Mouse (Mus musculus): Measurements from ENCODE around the gene Pus3. TPM values are rescaled to one million over a fixed set of nuclear protein-coding genes. Genes with fewer than 3 reads are reported as not detected.
"Not testable (repeated sequence)": the region's sequence is repeated elsewhere in the genome, so short reads cannot be mapped to it uniquely, and the experiment has no call there.

Gene Pus3
- total RNA-seq, 2 experiments from 2014 or later, result 12.0 to 12.1 TPM

GRCm38 (mm10) chr9:35544666-35545065 is 13.7 kb upstream of the Pus3 start:
- DNase-seq (ENCODE audit: low spot score in 2 of 2), result no peak

- no peak for DNase-seq (ENCODE audit: low spot score in 2 of 2)
Observed at GRCm38 (mm10) chr9:35545704-35546103, 12.7 kb upstream of the Pus3 start.

DNA sequence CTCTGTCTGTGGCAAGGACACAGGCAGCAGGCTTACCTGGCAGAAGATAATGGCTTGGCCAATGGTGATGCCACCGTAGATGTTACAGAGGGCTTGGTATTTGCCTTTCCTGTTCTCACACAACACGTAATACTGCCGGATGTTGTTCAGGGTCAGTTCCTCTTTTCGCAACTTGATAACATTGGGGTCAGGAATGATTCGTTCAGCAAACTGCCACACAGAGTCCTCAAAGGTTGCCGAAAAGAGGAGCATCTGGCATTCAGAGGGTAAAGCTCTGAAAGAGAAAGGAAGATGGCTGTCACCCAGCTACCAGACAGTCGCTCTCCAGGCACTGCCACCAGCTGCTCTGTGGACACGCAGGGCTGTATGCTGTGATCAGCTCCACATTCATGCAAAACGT is 11.7 kb upstream of the Pus3 start:
- DNase-seq (ENCODE audit: low spot score in 2 of 2), result no peak

DNA sequence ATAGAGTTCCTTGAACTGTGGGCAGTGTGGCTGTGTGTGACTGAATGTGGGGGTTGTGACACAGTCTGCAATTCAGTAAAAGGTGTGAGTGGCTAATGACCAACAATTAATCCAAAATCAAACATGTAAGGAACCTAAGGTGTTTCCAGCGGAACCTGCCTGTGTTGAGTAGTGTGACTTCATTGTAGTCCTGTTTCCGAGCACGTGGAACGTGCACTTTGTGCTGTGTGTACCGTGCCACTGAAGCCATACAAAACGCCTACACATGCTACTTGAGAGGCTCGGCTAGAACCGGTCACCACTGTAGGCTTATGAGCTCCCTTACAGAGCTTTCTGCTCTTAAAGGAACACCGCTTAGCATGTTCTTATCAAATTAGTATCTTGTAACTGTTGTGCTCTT is 9.9 kb upstream of the Pus3 start:
- no peak for DNase-seq (ENCODE audit: low spot score in 2 of 2)

- no peak for DNase-seq (ENCODE audit: low spot score in 2 of 2)
Observed at GRCm38 (mm10) chr9:35556494-35557102, 1.8 kb upstream of the Pus3 start.

- DNase-seq (ENCODE audit: low spot score in 2 of 2), result peak; percentile 83 to 87
Observed at GRCm38 (mm10) chr9:35559009-35559890, 855 bp downstream of the Pus3 start.

DNA sequence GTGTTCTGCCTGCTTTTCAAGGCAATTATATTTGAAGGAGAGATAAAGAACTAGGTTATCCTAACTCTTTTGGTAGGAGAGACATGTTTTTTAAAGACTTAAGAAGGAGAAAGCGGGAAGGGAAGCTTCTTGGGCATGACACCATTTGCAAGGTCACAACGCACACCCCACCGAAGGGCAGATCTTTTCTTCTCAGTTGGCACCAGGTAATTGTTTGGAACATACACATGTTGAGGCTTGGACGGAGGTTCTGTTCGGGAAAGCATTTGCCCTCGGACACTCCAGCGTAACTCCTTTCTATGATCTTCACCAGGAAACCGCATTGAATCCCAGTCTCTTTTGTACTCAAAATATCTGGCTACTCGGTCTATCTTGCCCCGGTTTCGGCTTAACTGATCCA is 2.7 kb downstream of the Pus3 start:
- no peak for DNase-seq (ENCODE audit: low spot score in 2 of 2)

DNA sequence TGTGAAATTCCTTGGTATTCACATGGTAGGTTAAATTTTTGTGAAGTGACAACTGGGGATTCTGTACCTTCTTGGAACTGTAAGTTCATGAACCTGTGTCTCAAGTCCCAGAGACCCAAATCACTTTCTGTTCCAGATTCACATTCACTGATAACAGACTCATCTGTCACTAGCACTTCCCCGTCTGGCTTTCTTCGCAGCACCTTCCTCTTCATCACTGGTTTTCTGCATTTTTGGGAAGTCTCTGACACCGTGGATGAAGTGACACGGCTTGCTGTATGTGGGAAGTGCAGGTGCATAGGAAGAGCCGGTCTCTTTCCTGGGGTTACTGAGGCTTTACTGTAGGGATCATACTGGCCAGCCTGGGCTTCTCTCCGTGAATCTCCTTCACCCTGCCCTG is 3.2 kb downstream of the Pus3 start:
- DNase-seq (ENCODE audit: low spot score in 2 of 2), result no peak

DNA sequence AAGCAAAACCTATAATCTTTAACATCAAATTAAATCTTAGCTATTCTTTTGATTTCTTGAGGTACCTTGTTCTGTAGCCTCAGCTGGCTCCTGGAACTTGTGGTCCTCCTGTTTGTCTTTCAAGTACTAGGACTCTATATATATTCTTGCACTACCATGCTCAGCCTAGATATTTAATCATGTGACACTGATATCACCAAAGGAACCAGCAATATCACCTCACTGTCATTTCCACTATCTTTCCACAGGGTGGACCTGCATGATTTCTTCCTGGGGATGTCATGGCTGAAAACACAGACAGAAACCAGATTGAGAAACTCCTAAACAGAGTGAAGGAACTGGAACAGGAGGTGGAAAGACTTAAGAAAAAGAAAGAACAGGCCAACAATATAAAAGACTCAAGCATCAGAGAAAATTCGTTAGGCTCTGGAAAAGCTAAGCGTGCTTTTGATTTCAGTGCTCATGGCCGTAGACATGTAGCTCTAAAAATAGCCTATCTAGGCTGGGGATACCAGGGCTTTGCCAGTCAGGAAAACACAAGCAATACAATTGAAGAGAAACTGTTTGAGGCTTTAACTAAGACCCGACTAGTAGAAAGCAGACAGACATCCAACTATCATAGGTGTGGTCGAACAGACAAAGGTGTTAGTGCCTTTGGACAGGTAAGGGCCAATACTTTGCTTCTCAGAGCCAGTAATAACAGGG is 6.3 kb downstream of the Pus3 start:
- no peak for DNase-seq (ENCODE audit: low spot score in 2 of 2)

DNA sequence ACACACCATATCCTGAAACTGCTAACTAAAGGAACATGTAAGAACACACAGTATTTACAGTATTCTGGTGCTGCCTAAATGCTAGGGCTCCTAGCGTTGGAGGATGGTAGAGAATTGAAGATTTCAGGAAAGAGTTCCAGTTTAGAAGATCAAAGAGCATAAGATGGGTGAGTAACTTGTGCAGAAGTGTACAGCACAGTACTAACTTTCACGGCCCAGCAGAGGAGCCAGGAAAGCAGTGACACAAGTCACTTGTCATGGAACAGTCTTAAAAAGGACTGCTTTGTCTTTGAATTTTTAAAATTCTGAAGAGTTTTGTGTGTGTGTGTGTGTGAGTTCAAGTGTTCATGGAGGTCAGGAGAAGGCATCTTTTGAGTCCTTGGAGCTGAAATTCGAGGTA is 9.6 kb downstream of the Pus3 start:
- DNase-seq (ENCODE audit: low spot score in 2 of 2), result no peak

DNA sequence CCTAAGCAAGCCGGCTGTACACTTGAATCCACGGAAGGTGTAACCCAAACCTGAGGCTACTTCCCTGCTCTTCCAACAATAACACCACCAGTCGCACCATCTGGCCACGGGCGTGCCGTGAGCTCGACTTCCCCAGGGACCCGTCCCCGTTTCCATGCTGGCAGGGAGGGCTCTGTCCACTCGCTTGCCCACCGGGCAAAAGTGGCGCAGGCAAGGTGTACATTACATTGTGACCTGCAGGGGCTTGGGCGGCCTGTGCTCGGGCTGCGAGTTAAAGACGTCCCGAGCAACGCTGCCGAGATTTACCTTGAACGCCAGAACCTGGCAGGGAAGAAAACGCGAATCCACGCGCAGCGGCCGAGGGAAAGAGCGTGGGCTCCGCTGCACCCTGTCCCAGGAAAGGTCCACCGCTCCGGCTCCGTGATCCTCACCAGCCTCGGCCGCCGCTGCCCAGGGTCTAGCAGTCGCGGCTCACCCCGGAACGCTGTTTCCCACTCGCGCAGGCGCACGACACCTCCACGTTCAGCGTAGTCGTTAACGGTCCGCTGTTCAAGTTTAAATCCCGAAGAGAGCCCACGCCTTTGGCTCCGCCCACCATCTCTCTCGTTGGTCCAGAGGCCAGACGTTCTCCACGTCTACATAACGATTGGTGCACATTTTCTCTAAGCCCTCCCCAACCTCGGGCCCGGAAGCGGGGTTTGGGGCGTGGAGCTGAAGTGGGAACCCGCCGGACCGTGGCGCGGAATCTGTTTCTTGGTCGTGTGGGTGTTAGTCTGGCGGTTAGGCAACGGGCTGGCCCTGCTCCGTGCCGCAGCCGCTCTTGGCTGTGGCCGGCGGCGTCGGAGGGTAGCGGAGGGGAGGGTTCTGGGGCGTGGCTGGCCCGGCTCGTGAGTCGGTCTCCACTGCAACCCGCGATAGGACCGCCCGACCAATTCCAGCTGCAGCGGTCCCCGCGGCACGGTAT is 11.5 kb downstream of the Pus3 start, which contains the start of the genes Pate2 and Hyls1:
TSS of gene Pate2 (plus strand) at position 714 of the 964 bp plus-strand sequence.
TSS of gene Hyls1 (minus strand) at position 828 of the 964 bp plus-strand sequence.
- DNase-seq (ENCODE audit: low spot score in 2 of 2), result peak; percentile 91 to 92

DNA sequence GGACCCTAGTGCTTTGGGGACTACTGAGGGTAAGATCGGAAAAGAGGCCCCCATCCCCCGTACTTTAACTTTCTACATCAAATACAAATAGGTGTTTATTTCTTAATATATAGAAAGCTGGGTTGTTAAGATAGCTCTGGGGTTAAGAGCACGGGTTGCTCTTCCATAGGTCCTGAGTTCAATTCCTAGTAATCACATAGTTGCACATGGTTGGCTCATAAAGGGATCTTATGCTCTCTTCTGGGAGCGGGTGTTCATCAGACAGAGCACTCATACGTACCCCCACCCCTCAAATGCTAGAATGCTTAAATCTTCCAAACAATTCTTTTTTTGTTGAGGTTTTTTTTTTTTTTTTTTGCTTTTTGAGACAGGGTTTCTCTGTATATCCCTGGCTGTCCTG is 12.3 kb downstream of the Pus3 start:
- DNase-seq (ENCODE audit: low spot score in 2 of 2), result no peak

DNA sequence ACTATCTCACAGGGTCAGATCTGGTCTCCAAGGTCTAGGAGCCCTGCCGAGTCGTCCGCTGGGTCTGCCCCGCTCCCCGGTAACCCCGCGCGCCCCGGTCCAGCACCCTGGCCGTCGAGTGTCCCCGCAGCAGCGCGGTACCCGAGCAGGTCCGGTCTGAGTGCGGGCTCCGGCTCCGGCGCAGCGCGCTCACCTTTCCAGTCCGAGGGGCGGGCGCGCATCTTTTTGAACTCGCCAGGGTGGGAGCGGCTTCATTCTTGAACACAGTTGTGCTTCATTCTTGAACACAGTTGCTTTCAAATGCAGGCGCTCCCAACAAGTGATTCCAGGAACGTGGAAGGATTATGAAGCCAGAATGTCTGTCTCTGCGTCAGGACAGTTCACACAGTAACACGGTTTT is 16.0 kb downstream of the Pus3 start:
- DNase-seq (ENCODE audit: low spot score in 2 of 2), result no peak

DNA sequence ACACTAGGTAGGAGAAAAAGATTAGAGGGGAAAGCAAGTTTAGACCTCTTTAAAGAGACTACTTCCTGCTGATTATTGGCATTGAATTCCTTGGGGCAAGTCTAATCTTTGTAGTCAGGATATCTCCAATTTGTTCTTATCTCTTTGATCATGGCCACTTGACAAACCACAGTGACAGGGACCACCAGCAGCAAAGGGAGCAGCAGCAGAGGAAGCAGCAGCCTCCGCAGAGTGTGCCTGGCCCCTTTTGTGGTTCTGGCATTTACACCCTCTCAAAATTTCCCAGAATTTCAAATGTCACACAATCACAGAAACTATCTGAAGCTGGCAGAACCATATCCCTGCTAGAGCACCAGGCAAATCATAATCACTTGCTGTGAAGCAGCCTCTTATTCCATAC is 29.3 kb downstream of the Pus3 start:
- DNase-seq (ENCODE audit: low spot score in 2 of 2), result no peak

- DNase-seq (ENCODE audit: low spot score in 2 of 2), result peak; percentile 45 to 54
Observed at GRCm38 (mm10) chr9:35592903-35593302, 34.5 kb downstream of the Pus3 start.

GRCm38 (mm10) chr9:35607647-35608405 is 49.4 kb downstream of the Pus3 start:
- DNase-seq (ENCODE audit: low spot score in 2 of 2), result no peak

GRCm38 (mm10) chr9:35611841-35612240 is 53.4 kb downstream of the Pus3 start, which contains the start of gene Pate4:
Gene Pate4 (minus strand): TSS chr9:35611941.
- DNase-seq (ENCODE audit: low spot score in 2 of 2), result no peak

DNA sequence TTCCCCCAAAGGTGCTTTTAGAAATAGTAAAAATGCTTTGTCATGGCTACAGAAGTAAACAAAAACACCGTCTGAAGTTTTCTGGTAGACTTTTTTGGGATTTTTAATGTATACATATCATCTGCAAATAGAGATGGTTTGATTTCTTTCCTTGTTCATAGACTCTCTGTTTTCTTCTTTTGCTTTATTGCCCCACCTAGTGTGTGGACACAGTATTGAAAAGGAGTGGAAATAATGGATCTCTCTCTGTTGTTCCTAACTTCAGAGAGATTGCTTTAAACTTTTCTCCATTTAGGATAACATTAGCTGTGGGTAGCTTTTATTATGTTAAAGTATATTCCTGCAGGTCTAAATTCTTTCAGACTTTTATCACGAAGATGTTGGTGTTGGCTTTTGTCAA is 55.6 kb downstream of the Pus3 start:
- no peak for DNase-seq (ENCODE audit: low spot score in 2 of 2)

DNA sequence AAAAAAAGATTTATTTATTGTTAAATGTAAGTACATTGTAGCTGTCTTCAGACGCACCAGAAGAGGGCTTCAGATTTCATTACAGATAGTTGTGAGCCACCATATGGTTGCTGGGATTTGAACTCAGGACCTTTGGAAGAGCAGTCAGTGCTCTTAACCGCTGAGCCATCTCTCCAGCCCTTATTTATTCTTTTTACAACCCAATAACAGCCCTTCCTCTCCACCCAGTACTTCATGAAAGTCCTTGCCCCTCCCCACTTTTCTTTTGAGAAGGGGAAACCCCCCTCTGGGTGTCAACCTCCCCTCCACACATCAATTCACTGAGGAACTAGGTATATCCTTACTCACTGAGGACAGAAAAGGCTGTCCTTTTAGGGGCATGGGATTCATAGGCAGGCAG is 58.4 kb downstream of the Pus3 start:
- not testable (repeated sequence) for DNase-seq (ENCODE audit: low spot score in 2 of 2)

All from left cerebral cortex, adult 18-20 months (tissue).